Mouse (Mus musculus): ENCODE measurements around the gene Clec16a.

The Clec16a gene

DNA sequence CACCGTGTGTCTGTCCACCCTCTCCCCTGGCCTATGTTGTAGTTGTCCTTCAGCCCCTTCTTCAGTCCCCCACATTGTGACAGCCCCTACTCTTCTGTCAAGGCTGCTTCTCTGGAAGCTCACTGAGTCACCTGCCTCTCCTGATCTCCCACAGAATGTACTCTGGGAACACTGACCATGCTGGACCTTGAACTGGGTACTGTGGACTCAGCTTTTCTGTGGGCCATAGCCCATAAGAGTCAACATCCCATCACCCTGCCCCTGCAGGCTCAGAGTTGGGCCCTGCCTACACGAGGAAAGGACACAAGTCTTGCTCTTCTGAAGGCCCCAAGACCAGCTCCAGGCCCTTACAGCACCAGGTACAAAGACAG, 19.5 kb upstream of the Clec16a start:
- H3K4me1 ChIP-seq (replicated peaks; ENCODE audit: low read depth, low read length), result peaks cover 12% of the 10 kb centered on the region
- no peaks in the 10 kb centered on the region for H3K36me3 ChIP-seq (ENCODE audit: insufficient read depth, low read length)
- TF ChIP-seq CTCF (conservative IDR thresholded peaks at IDR 0.05; ENCODE audit: low read length) (no peak), NANOG (IDR thresholded peaks at IDR 0.05; ENCODE audit: borderline replicate concordance, low read length) (no peak), POU5F1 (IDR thresholded peaks at IDR 0.05; ENCODE audit: borderline replicate concordance, low read length) (no peak)
- H3K27me3 ChIP-seq (ENCODE audit: insufficient read depth, low read length), result no peaks in the 10 kb centered on the region; the same call in 1 of the 2 replicates
- H3K4me3 ChIP-seq (replicated peaks; ENCODE audit: low read length), result no peak overlapping the region
- H3K9me3 ChIP-seq (ENCODE audit: low read length), result no peaks in the 10 kb centered on the region

DNA sequence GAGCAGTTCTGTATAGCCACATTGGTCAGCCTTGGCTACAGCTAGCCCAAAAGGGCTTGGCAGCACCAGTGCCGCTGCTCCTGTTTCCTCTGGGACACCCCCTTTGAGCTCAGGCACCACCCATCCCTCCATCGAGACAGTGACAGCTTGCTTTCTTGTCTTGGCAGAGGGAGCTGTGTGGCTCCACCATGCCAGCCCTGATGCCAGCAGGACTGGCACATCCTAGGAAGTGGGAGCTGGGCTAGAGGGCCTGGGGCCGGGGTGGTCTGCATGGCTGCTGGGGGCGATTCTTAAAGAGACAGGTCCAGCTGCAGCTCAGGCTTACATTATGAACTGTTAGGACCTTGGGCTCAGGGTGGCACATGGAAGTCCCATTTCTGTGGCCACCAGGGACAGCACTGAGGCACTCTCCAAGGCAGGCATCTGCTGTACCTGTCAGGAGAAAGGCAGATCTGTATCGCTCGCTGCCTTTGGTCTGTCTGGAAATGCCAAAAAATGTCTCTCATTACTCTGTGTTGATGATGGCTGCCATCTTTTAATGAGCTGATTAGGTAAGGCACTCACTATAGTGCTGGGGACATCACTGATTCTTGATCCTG, 18.0 kb upstream of the Clec16a start:
- TF ChIP-seq NANOG (IDR thresholded peaks at IDR 0.05; ENCODE audit: borderline replicate concordance, low read length) (no peak), POU5F1 (IDR thresholded peaks at IDR 0.05; ENCODE audit: borderline replicate concordance, low read length) (no peak), CTCF (conservative IDR thresholded peaks at IDR 0.05; ENCODE audit: low read length) (no peak)
- Histone ChIP-seq H3K9me3 (ENCODE audit: low read length) (no peaks in the 10 kb centered on the region), H3K36me3 (ENCODE audit: insufficient read depth, low read length) (no peaks in the 10 kb centered on the region), H3K27me3 (ENCODE audit: insufficient read depth, low read length) (no peaks in the 10 kb centered on the region; the same call in 1 of the 2 replicates), H3K4me3 (replicated peaks; ENCODE audit: low read length) (no peak overlapping the region), H3K4me1 (replicated peaks; ENCODE audit: low read depth, low read length) (peaks cover 14% of the 10 kb centered on the region)

- TF ChIP-seq NANOG (IDR thresholded peaks at IDR 0.05; ENCODE audit: borderline replicate concordance, low read length) (no peak), POU5F1 (IDR thresholded peaks at IDR 0.05; ENCODE audit: borderline replicate concordance, low read length) (no peak), CTCF (conservative IDR thresholded peaks at IDR 0.05; ENCODE audit: low read length) (no peak)
- Histone ChIP-seq H3K4me3 (replicated peaks; ENCODE audit: low read length) (no peak overlapping the region), H3K9me3 (ENCODE audit: low read length) (no peaks in the 10 kb centered on the region), H3K27me3 (ENCODE audit: insufficient read depth, low read length) (no peaks in the 10 kb centered on the region; the same call in 1 of the 2 replicates), H3K36me3 (ENCODE audit: insufficient read depth, low read length) (no peaks in the 10 kb centered on the region), H3K4me1 (replicated peaks; ENCODE audit: low read depth, low read length) (peaks cover 14% of the 10 kb centered on the region)
Measured at GRCm38 (mm10) chr16:10528382-10528781, 16.8 kb upstream of the Clec16a start.

DNA sequence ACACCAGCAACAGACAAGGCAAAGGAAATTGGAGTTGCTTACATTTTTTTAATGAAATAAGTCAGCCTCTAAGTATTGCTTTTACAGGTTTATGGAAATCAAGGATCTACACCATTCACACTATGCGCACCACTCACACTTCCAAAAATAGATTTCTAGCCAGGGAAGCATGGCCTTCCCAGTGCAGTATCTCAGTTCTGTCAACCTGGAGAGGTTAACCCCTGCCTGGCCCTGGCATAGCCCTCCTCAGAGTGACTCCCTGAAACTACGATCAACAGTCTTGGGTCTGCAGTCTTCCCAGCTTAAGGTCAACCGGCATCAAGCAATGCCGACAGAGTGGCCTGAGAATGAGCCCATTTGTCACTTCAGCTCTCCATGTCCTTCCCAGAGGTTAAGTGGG, 15.0 kb upstream of the Clec16a start:
- no peaks in the 10 kb centered on the region for H3K9me3 ChIP-seq (ENCODE audit: low read length)
- peaks cover 14% of the 10 kb centered on the region for H3K4me1 ChIP-seq (replicated peaks; ENCODE audit: low read depth, low read length)
- H3K4me3 ChIP-seq (replicated peaks; ENCODE audit: low read length), result no peak overlapping the region
- no peaks in the 10 kb centered on the region; the same call in 1 of the 2 replicates for H3K27me3 ChIP-seq (ENCODE audit: insufficient read depth, low read length)
- no peaks in the 10 kb centered on the region for H3K36me3 ChIP-seq (ENCODE audit: insufficient read depth, low read length)
- TF ChIP-seq CTCF (conservative IDR thresholded peaks at IDR 0.05; ENCODE audit: low read length) (no peak), NANOG (IDR thresholded peaks at IDR 0.05; ENCODE audit: borderline replicate concordance, low read length) (no peak), POU5F1 (IDR thresholded peaks at IDR 0.05; ENCODE audit: borderline replicate concordance, low read length) (no peak)

DNA sequence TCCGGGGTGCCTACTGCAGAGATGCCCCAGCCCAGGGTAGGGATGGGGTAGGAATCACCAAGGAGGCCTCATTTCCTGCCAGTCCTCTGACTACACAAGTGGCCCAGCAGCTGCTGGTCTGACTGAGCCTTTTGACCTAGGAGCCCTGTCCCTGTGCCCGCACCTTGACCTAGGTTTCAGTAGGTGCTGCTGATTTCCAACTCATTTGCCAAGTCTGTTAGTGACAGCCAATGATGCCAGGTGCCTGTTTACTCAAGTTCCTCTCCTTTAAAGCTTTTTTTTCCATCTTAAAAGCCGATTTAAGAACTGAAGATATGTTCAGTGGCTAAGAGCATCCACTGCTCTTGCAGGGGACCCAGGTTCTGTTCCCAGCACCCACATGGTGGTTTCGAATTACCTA, 11.4 kb upstream of the Clec16a start:
- no peaks in the 10 kb centered on the region for H3K9me3 ChIP-seq (ENCODE audit: low read length)
- no peaks in the 10 kb centered on the region; the same call in 1 of the 2 replicates for H3K36me3 ChIP-seq (ENCODE audit: insufficient read depth, low read length)
- H3K4me1 ChIP-seq (replicated peaks; ENCODE audit: low read depth, low read length), result peaks cover 14% of the 10 kb centered on the region
- H3K4me3 ChIP-seq (replicated peaks; ENCODE audit: low read length), result no peak overlapping the region
- no peaks in the 10 kb centered on the region for H3K27me3 ChIP-seq (ENCODE audit: insufficient read depth, low read length)
- TF ChIP-seq NANOG (IDR thresholded peaks at IDR 0.05; ENCODE audit: borderline replicate concordance, low read length) (no peak), POU5F1 (IDR thresholded peaks at IDR 0.05; ENCODE audit: borderline replicate concordance, low read length) (no peak), CTCF (conservative IDR thresholded peaks at IDR 0.05; ENCODE audit: low read length) (no peak)

GRCm38 (mm10) chr16:10534567-10534966, 10.6 kb upstream of the Clec16a start:
- Histone ChIP-seq H3K9me3 (ENCODE audit: low read length) (no peaks in the 10 kb centered on the region), H3K4me1 (replicated peaks; ENCODE audit: low read depth, low read length) (peaks cover 12% of the 10 kb centered on the region), H3K27me3 (ENCODE audit: insufficient read depth, low read length) (no peaks in the 10 kb centered on the region), H3K36me3 (ENCODE audit: insufficient read depth, low read length) (no peaks in the 10 kb centered on the region; the same call in 1 of the 2 replicates), H3K4me3 (replicated peaks; ENCODE audit: low read length) (no peak overlapping the region)
- TF ChIP-seq CTCF (conservative IDR thresholded peaks at IDR 0.05; ENCODE audit: low read length) (no peak), NANOG (IDR thresholded peaks at IDR 0.05; ENCODE audit: borderline replicate concordance, low read length) (no peak)

DNA sequence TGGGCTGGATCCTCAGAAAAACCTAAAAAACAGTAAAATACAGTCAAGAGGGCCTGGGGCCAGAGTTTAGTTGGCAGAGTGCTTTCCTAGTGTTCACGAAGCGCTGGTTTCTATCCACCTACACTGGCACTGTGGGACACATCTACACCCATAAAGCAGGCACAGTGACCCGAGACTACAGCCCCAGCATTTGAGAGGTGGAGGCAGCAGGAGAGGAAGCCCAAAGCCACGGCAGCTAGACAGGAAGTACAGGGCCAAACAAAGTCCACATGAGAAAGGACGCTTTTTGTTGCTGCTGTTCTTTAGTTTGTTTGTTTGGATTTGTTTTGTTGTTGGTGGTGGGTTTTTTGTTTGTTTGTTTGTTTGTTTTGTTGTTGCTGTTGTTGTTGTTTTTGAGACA, 8.8 kb upstream of the Clec16a start:
- Histone ChIP-seq H3K36me3 (ENCODE audit: insufficient read depth, low read length) (no peaks in the 10 kb centered on the region; the same call in 1 of the 2 replicates), H3K9me3 (ENCODE audit: low read length) (no peaks in the 10 kb centered on the region), H3K4me1 (replicated peaks; ENCODE audit: low read depth, low read length) (peaks cover 3% of the 10 kb centered on the region), H3K4me3 (replicated peaks; ENCODE audit: low read length) (no peak overlapping the region), H3K27me3 (ENCODE audit: insufficient read depth, low read length) (peaks cover 9% of the 10 kb centered on the region)
- TF ChIP-seq NANOG (IDR thresholded peaks at IDR 0.05; ENCODE audit: borderline replicate concordance, low read length) (no peak), POU5F1 (IDR thresholded peaks at IDR 0.05; ENCODE audit: borderline replicate concordance, low read length) (no peak), CTCF (conservative IDR thresholded peaks at IDR 0.05; ENCODE audit: low read length) (no peak)

- H3K4me1 ChIP-seq (replicated peaks; ENCODE audit: low read depth, low read length), result peaks cover 9% of the 10 kb centered on the region
- no peaks in the 10 kb centered on the region; the same call in 1 of the 2 replicates for H3K36me3 ChIP-seq (ENCODE audit: insufficient read depth, low read length)
- H3K4me3 ChIP-seq (replicated peaks; ENCODE audit: low read length), result no peak overlapping the region
- peaks cover 15% of the 10 kb centered on the region for H3K27me3 ChIP-seq (ENCODE audit: insufficient read depth, low read length)
- no peaks in the 10 kb centered on the region for H3K9me3 ChIP-seq (ENCODE audit: low read length)
- TF ChIP-seq POU5F1 (IDR thresholded peaks at IDR 0.05; ENCODE audit: borderline replicate concordance, low read length), result no peak
- TF ChIP-seq NANOG (IDR thresholded peaks at IDR 0.05; ENCODE audit: borderline replicate concordance, low read length), result no peak
- TF ChIP-seq CTCF (conservative IDR thresholded peaks at IDR 0.05; ENCODE audit: low read length), result no peak
Measured at GRCm38 (mm10) chr16:10536961-10537360, 8.2 kb upstream of the Clec16a start.

Measured in E14TG2a.4 (cell line).